Mouse (Mus musculus) kidney, adult 9 months (tissue): ENCODE data around the gene Otud7a.
"Not testable (repeated sequence)": the region's sequence is repeated elsewhere in the genome, so short reads cannot be mapped to it uniquely, and the experiment has no call there.

Experiments used
- DNase-seq: peaks from one replicate; pipeline ENCODE4 v3.0.0; 2022

Otud7a gene

GRCm38 (mm10) chr7:63559679-63560078, 115.1 kb downstream of the Otud7a start:
- no peak for DNase-seq

- DNase-seq: no peak
Measured at GRCm38 (mm10) chr7:63583310-63583709, 138.8 kb downstream of the Otud7a start.

- no peak for DNase-seq
Measured at GRCm38 (mm10) chr7:63586184-63586870, 141.8 kb downstream of the Otud7a start.

- DNase-seq: no peak
Measured at GRCm38 (mm10) chr7:63590305-63590704, 145.8 kb downstream of the Otud7a start.

GRCm38 (mm10) chr7:63591322-63591721, 146.8 kb downstream of the Otud7a start:
- DNase-seq: no peak

GRCm38 (mm10) chr7:63592061-63592460, 147.5 kb downstream of the Otud7a start:
- DNase-seq: no peak

GRCm38 (mm10) chr7:63604827-63605226, 160.3 kb downstream of the Otud7a start:
- DNase-seq: no peak

GRCm38 (mm10) chr7:63617018-63617417, 172.5 kb downstream of the Otud7a start:
- DNase-seq: no peak

- no peak for DNase-seq
Measured at GRCm38 (mm10) chr7:63620776-63621340, 176.3 kb downstream of the Otud7a start.

- no peak for DNase-seq
Measured at GRCm38 (mm10) chr7:63637651-63638050, 193.1 kb downstream of the Otud7a start.

- no peak for DNase-seq
Measured at GRCm38 (mm10) chr7:63644002-63644401, 199.5 kb downstream of the Otud7a start.

- DNase-seq: no peak
Measured at GRCm38 (mm10) chr7:63647136-63647535, 202.6 kb downstream of the Otud7a start.

GRCm38 (mm10) chr7:63660261-63660660, 215.7 kb downstream of the Otud7a start:
- DNase-seq: no peak

- no peak for DNase-seq
Measured at GRCm38 (mm10) chr7:63662757-63663156, 218.2 kb downstream of the Otud7a start.

GRCm38 (mm10) chr7:63665496-63665895, 220.9 kb downstream of the Otud7a start:
- DNase-seq: no peak

- DNase-seq: no peak
Measured at GRCm38 (mm10) chr7:63667986-63668741, 223.6 kb downstream of the Otud7a start.

GRCm38 (mm10) chr7:63668951-63669350, 224.4 kb downstream of the Otud7a start:
- no peak for DNase-seq

GRCm38 (mm10) chr7:63670911-63671310, 226.4 kb downstream of the Otud7a start:
- DNase-seq: not testable (repeated sequence)

GRCm38 (mm10) chr7:63671904-63672303, 227.4 kb downstream of the Otud7a start:
- DNase-seq: peak; percentile 72

- DNase-seq: no peak
Measured at GRCm38 (mm10) chr7:63676631-63677030, 232.1 kb downstream of the Otud7a start.

GRCm38 (mm10) chr7:63677149-63677548, 232.6 kb downstream of the Otud7a start:
- DNase-seq: no peak

- DNase-seq: no peak
Measured at GRCm38 (mm10) chr7:63687056-63687455, 242.5 kb downstream of the Otud7a start.

GRCm38 (mm10) chr7:63697921-63698320, 253.4 kb downstream of the Otud7a start:
- no peak for DNase-seq

GRCm38 (mm10) chr7:63717903-63718302, 273.4 kb downstream of the Otud7a start:
- no peak for DNase-seq
